7 mouse cellular contexts compared by ENCODE assay signal in genomic region chr14:30625131-30625807, GRCm38 (mm10). TPM values are rescaled to one million over a fixed set of nuclear protein-coding genes. Genes with fewer than 3 reads are reported as not detected.
A peak's percentile ranks its signal among the peaks of the same experiment; 100 is the strongest.
DNase-seq lines count a peak whose midpoint lies in the region; ATAC-seq and TF ChIP-seq lines count a peak whose summit lies in the region.

No protein-coding gene starts in this region.

- no peak for TF ChIP-seq POLR2A in bone marrow macrophage, adult 2 months (IDR thresholded peaks at IDR 0.05; ENCODE audit: borderline replicate concordance, low read depth, low read length)

- peaks cover 61% of the 10 kb centered on the region for H3K4me1 ChIP-seq in bone marrow macrophage, adult 2 months (ENCODE audit: control insufficient read depth, insufficient read depth, low read length)
- H3K4me1 ChIP-seq in hindbrain, embryonic 13.5 days (replicated peaks) = peaks cover 24% of the 10 kb centered on the region
- H3K4me1 ChIP-seq in liver, embryonic 12.5 days = peaks cover 74% of the 10 kb centered on the region
- peaks cover 12% of the 10 kb centered on the region for H3K4me1 ChIP-seq in neural tube, embryonic 11.5 days (ENCODE audit: control insufficient read depth, insufficient read depth, low read length)

- H3K4me3 ChIP-seq in bone marrow macrophage, adult 2 months (ENCODE audit: insufficient read depth, low read length) = peak overlapping the region; percentile 96
- peak overlapping the region; percentile 54 for H3K4me3 ChIP-seq in hindbrain, embryonic 13.5 days
- peak overlapping the region; percentile 74 for H3K4me3 ChIP-seq in liver, embryonic 12.5 days
- H3K4me3 ChIP-seq in neural tube, embryonic 11.5 days (ENCODE audit: low read depth, low read length) = peak overlapping the region; percentile 60

- H3K36me3 ChIP-seq in hindbrain, embryonic 13.5 days = no peaks in the 10 kb centered on the region
- H3K36me3 ChIP-seq in liver, embryonic 12.5 days = no peaks in the 10 kb centered on the region
- no peaks in the 10 kb centered on the region for H3K36me3 ChIP-seq in neural tube, embryonic 11.5 days (ENCODE audit: control insufficient read depth, insufficient read depth, low read length)

- under 1% methylated on average over 39 of the region's 39 CpGs for WGBS in hindbrain, embryonic 13.5 days
- WGBS in liver, embryonic 12.5 days (ENCODE audit: insufficient replicate concordance) = under 1% methylated on average over 39 of the region's 39 CpGs
- under 1% methylated on average over 39 of the region's 39 CpGs for WGBS in neural tube, embryonic 11.5 days

- no peaks in the 10 kb centered on the region for H3K9me3 ChIP-seq in hindbrain, embryonic 13.5 days
- no peaks in the 10 kb centered on the region for H3K9me3 ChIP-seq in liver, embryonic 12.5 days (replicated peaks)
- no peaks in the 10 kb centered on the region for H3K9me3 ChIP-seq in neural tube, embryonic 11.5 days (ENCODE audit: control insufficient read depth, low read length)

- ATAC-seq in hindbrain, embryonic 13.5 days (ENCODE audit: low FRiP score) = peak; percentile 44; the same call in 1 of the 2 replicates
- ATAC-seq in liver, embryonic 12.5 days = peak; percentile 78
- ATAC-seq in neural tube, embryonic 11.5 days (ENCODE audit: insufficient read depth, low FRiP score, low TSS enrichment) = peak; percentile 29; the same call in 1 of the 2 replicates

- H3K27me3 ChIP-seq in hindbrain, embryonic 13.5 days = peaks cover 24% of the 10 kb centered on the region
- no peaks in the 10 kb centered on the region for H3K27me3 ChIP-seq in liver, embryonic 12.5 days (replicated peaks)
- H3K27me3 ChIP-seq in neural tube, embryonic 11.5 days (ENCODE audit: control insufficient read depth, insufficient read depth, low read length) = no peaks in the 10 kb centered on the region

- peak overlapping the region; percentile 61 for H3K4me2 ChIP-seq in hindbrain, embryonic 13.5 days
- H3K4me2 ChIP-seq in liver, embryonic 12.5 days = peak overlapping the region; percentile 97
- H3K4me2 ChIP-seq in neural tube, embryonic 11.5 days (ENCODE audit: low read depth) = peak overlapping the region; percentile 59

- no peak for TF ChIP-seq CTCF in bone marrow macrophage, adult 2 months (IDR thresholded peaks at IDR 0.05; ENCODE audit: low read depth, low read length)

- H3K27ac ChIP-seq in bone marrow macrophage, adult 2 months (ENCODE audit: insufficient read depth, low read depth, low read length) = peak overlapping the region; percentile 81
- H3K27ac ChIP-seq in hindbrain, embryonic 13.5 days = peak overlapping the region; percentile 19; the same call in 1 of the 2 replicates
- H3K27ac ChIP-seq in liver, embryonic 12.5 days = peak overlapping the region; percentile 73
- no peak overlapping the region for H3K27ac ChIP-seq in neural tube, embryonic 11.5 days (ENCODE audit: low read depth, low read length)

- H3K9ac ChIP-seq in hindbrain, embryonic 13.5 days = peak overlapping the region; percentile 70
- peak overlapping the region; percentile 84 for H3K9ac ChIP-seq in liver, embryonic 12.5 days
- peak overlapping the region; percentile 70 for H3K9ac ChIP-seq in neural tube, embryonic 11.5 days (ENCODE audit: low read length)

- peak; percentile 67 for DNase-seq in MN1 (ENCODE audit: low spot score)
- peak; percentile 65 for DNase-seq in gastrocnemius, adult 18-20 months (ENCODE audit: low spot score)
- DNase-seq in neural tube, embryonic 11.5 days (ENCODE audit: low spot score) = peak; percentile 44
- peak; percentile 44 for DNase-seq in thymus, postnatal 25 days

RNA-seq across cellular contexts. Expression of gene Prkcd, which starts 0.7 kb away (rescaled TPM):
- 404 TPM in 2 replicates for polyA plus RNA-seq in bone marrow macrophage, adult 2 months (2012; ENCODE audit: insufficient read depth, insufficient read length, missing spikeins)
- total RNA-seq in gastrocnemius, adult 18-20 months (2021) = 10 to 100 TPM in 1 of 2 experiments, 1 to 10 TPM in 1; 7.8 to 10.4 TPM
- 29.2 and 31.7 TPM in 2 replicates for polyA plus RNA-seq in hindbrain, embryonic 13.5 days (2015; fragmentation: Nextera tagmentation; extraction: Ambion mirVana)
- polyA plus RNA-seq in liver, embryonic 12.5 days (2016; fragmentation: Nextera tagmentation; extraction: Ambion mirVana) = 22.9 and 23.1 TPM in 2 replicates
- 30.7 and 36.4 TPM in 2 replicates for polyA plus RNA-seq in neural tube, embryonic 11.5 days (2014; fragmentation: Nextera tagmentation; extraction: Ambion mirVana)

RNA-seq across cellular contexts. Expression of gene Rft1, which starts 28.9 kb away (rescaled TPM):
- polyA plus RNA-seq in bone marrow macrophage, adult 2 months (2012; ENCODE audit: insufficient read depth, insufficient read length, missing spikeins) = 18.4 and 20.5 TPM in 2 replicates
- total RNA-seq in gastrocnemius, adult 18-20 months (2021) = 1 to 10 TPM; 4.7 to 5.1 TPM
- polyA plus RNA-seq in hindbrain, embryonic 13.5 days (2015; fragmentation: Nextera tagmentation; extraction: Ambion mirVana) = 9.5 and 10.4 TPM in 2 replicates
- polyA plus RNA-seq in liver, embryonic 12.5 days (2016; fragmentation: Nextera tagmentation; extraction: Ambion mirVana) = 5.9 and 6.5 TPM in 2 replicates
- polyA plus RNA-seq in neural tube, embryonic 11.5 days (2014; fragmentation: Nextera tagmentation; extraction: Ambion mirVana) = 11.6 and 11.7 TPM in 2 replicates

Comparison
In these comparisons a context has a peak if more than half of its experiments do, and no peak if none do; other contexts are left out.
1. RNA of gene Prkcd, which starts 0.7 kb away (polyA plus RNA-seq): 404 TPM in bone marrow macrophage, adult 2 months; 30.7 to 36.4 TPM in neural tube, embryonic 11.5 days, 29.2 to 31.7 TPM in hindbrain, embryonic 13.5 days and 22.9 to 23.1 TPM in liver, embryonic 12.5 days; every median in the first group is over 10 times any median in the second.
2. Peak in every context shown above with its lines, with median percentiles within 50 percentile points of each other: DNase-seq, H3K4me3 ChIP-seq, ATAC-seq, H3K4me2 ChIP-seq and H3K9ac ChIP-seq.